8 mouse cellular contexts compared by ENCODE assay signal in genomic region chr14:53935791-53936231, GRCm38 (mm10).
DNase-seq lines count a peak whose midpoint lies in the region.
"Not testable (repeated sequence)": the region's sequence is repeated elsewhere in the genome, so short reads cannot be mapped to it uniquely, and the experiment has no call there.

No protein-coding gene starts in this region.

- intact Hi-C loops in gastrocnemius, postnatal 36 days (cut with DNase I) = not testable (repeated sequence)

- peak; percentile 77 for DNase-seq in adrenal gland, adult 2 months
- peak; percentile 69 to 79 for DNase-seq in cerebellum, postnatal 14 days
- DNase-seq in gastrocnemius, postnatal 36 days = peak; percentile 73 to 87
- DNase-seq in kidney, adult 8-10 months = peak; percentile 63 to 69
- DNase-seq in layer of hippocampus, postnatal 36 days = peak; percentile 72 to 74
- peak; percentile 75 for DNase-seq in lung, postnatal 25 days (ENCODE audit: low spot score)
- peak; percentile 73 for DNase-seq in right cerebral cortex, postnatal 4 days
- peak; percentile 81 to 87 for DNase-seq in urinary bladder, adult 18-20 months (ENCODE audit: low spot score in 2 of 2)

Comparison
In these comparisons a context has a peak if more than half of its experiments do, and no peak if none do; other contexts are left out.
1. Peak in every context shown above with its lines: DNase-seq.